Mouse (Mus musculus) heart, embryonic 15.5 days (tissue): ENCODE measurements around the gene Mlc1. TPM values are rescaled to one million over a fixed set of nuclear protein-coding genes. Genes with fewer than 3 reads are reported as not detected.

Experiments used
- ATAC-seq: fragments of 200-750 bp; cut with Nextera tagmentation; replicated peaks from 2 replicates; pipeline ENCODE4 v1.8.0; 2017; ENCODE audit warnings: low read depth, moderate TSS enrichment; ENCODE audit not compliant: insufficient number of reproducible peaks, insufficient read depth, low FRiP score
- H3K27ac ChIP-seq: fragments of 300-500 bp; sonication (generic); 2 replicates; pipeline ENCODE4 v1.5.1; 2015; ENCODE audit warnings: mild to moderate bottlenecking, inconsistent platforms
- H3K27me3 ChIP-seq: fragments of 300-500 bp; sonication (generic); 2 replicates; pipeline ENCODE4 v1.6.1; 2015; ENCODE audit warnings: inconsistent platforms
- H3K36me3 ChIP-seq: fragments of 300-500 bp; sonication (generic); 2 replicates; pipeline ENCODE4 v1.6.1; 2015; ENCODE audit warnings: mild to moderate bottlenecking, inconsistent platforms
- H3K4me1 ChIP-seq: fragments of 300-500 bp; sonication (generic); replicated peaks from 2 replicates; pipeline ENCODE4 v1.6.1; 2015; ENCODE audit warnings: inconsistent platforms
- H3K4me2 ChIP-seq: fragments of 300-500 bp; sonication (generic); 2 replicates; pipeline ENCODE4 v1.6.1; 2015; ENCODE audit warnings: inconsistent platforms, mild to moderate bottlenecking, moderate library complexity
- H3K4me3 ChIP-seq: fragments of 300-500 bp; sonication (generic); 2 replicates; pipeline ENCODE4 v1.5.1; 2015; ENCODE audit warnings: mild to moderate bottlenecking, inconsistent platforms
- H3K9ac ChIP-seq: fragments of 300-500 bp; sonication (generic); 2 replicates; pipeline ENCODE4 v1.6.1; 2015; ENCODE audit warnings: mild to moderate bottlenecking, inconsistent platforms
- H3K9me3 ChIP-seq: fragments of 300-500 bp; sonication (generic); replicated peaks from 2 replicates; pipeline ENCODE4 v1.6.1; 2016; ENCODE audit warnings: inconsistent platforms
- WGBS: fragments of 180-500 bp; shearing (Covaris S2); methylation state at CpG from one replicate; pipeline ENCODE4 v1.1.7; 2015; ENCODE audit warnings: mixed read lengths; 5-methylcytosine and 5-hydroxymethylcytosine counted together
- polyA plus RNA-seq: library from polyadenylated mRNA; unstranded; fragments of >200 nt; fragmentation: Nextera tagmentation; extraction: Ambion mirVana; gene quantifications from 2 replicates; pipeline ENCODE4 v1.2.1, GENCODE M21; 2015

The Mlc1 gene
- polyA plus RNA-seq, 1 experiment from 2014 or later = not detected

DNA sequence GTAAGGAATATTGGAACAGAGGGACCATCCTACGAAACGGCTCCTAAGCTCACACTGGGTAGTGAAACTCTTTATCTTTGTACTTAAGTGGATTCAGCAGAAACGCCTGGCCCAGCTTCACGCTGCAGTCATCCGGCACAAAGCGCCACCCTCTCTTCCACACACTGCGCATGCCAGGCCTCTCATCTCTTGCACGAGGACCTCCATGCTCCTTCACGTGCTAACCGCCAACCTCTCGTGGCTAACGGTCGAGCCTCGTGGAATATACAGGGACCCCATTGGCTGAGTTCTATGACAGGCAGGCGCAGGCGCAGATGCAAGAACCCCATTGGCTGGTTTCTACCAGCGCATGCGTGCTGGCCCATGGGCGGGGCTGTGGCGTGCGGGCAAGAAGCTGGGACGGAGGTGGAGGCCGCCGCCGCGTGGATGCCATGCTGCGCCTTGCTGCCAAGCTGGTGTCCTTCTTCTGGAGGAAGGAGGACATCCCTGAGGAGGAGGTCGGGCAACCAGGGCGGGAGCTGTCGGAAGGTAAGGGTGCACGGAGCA, 3.8 kb upstream of the Mlc1 start, which contains the start of gene Mov10l1:
Mov10l1 (plus strand) TSS at position 376 of the 546 bp plus-strand sequence.
- H3K36me3 ChIP-seq = no peaks in the 10 kb centered on the region
- WGBS = 84% methylated on average over 31 of the region's 31 CpGs
- no peak within 1 kb of the TSS for H3K4me2 ChIP-seq
- no peak within 1 kb of the TSS for H3K9ac ChIP-seq
- H3K4me1 ChIP-seq = no peaks in the 10 kb centered on the region
- no peaks in the 10 kb centered on the region for H3K9me3 ChIP-seq
- no peak for ATAC-seq
- no peak within 1 kb of the TSS for H3K27ac ChIP-seq
- no peaks in the 10 kb centered on the region for H3K27me3 ChIP-seq
- H3K4me3 ChIP-seq = no peak within 1 kb of the TSS

DNA sequence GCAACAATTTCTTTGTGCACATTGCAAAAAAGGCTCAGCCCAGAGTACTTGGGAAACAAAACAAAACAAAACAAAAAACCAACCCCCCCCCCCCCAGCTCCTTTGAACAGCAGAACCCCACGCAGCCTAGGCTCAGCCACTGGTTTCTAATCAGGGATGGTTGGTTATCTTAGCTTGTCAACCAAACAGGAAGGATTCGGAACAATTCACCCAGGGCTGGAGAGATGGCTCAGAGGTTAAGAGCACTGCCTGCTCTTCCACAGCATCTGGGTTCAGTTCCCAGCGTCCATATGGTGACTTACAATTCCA, 285 bp upstream of the Mlc1 start:
- 47% methylated on average over 3 of the region's 3 CpGs for WGBS
- H3K36me3 ChIP-seq = no peaks in the 10 kb centered on the region
- no peak for ATAC-seq
- no peaks in the 10 kb centered on the region for H3K9me3 ChIP-seq
- H3K27ac ChIP-seq = no peak overlapping the region
- no peaks in the 10 kb centered on the region for H3K27me3 ChIP-seq
- no peak overlapping the region for H3K4me3 ChIP-seq
- no peak overlapping the region for H3K9ac ChIP-seq
- H3K4me1 ChIP-seq = no peaks in the 10 kb centered on the region
- no peak overlapping the region for H3K4me2 ChIP-seq

DNA sequence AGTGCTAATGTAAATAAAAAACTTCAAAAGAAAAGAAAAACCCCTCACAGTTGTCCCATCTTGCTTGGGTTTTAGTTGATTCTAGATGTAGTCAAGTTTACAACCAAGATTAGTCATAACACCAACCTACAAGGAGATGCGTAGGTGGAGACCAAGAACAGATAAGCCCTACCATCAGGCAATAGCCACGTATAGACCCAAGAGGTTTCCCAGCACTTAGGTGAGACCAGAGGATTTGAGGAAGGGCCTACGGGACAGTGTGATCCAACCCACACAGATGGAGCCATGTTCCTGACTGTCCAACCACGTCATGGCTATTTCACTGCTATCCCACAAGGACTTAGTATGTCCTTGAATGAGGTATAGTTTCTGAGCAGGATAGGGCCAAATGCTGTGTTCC, 6.5 kb downstream of the Mlc1 start:
- H3K4me2 ChIP-seq = no peak overlapping the region
- ATAC-seq = no peak
- H3K4me3 ChIP-seq = no peak overlapping the region
- H3K27ac ChIP-seq = no peak overlapping the region
- no peaks in the 10 kb centered on the region for H3K9me3 ChIP-seq
- no peaks in the 10 kb centered on the region for H3K36me3 ChIP-seq
- WGBS = 81% methylated on average over 4 of the region's 4 CpGs
- H3K27me3 ChIP-seq = no peaks in the 10 kb centered on the region
- no peaks in the 10 kb centered on the region for H3K4me1 ChIP-seq
- H3K9ac ChIP-seq = no peak overlapping the region

DNA sequence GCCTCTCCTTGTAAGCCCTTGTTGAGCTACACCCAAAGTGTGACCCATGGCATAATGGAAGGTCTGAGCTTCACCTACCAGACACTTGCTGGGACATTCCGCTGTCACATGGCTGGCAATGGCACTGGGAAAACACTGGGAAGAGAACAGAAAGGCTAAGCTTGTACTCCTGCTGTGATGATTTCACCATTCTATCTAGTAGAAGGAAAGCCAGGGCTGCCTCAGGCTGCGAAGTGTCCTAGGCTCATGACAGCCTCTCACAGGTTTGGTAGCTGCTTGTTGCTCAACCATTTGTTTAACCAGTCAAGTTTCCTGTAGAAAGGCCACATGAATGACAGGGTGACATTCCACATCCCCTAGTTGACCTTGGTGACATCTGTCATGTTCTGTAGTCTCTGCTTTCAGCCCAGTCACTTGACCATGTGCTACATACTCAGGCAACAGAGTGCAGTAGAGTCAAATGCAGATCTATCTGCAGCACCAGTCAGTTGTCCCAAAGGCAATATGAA, 14.7 kb downstream of the Mlc1 start:
- Histone ChIP-seq H3K27ac (no peak overlapping the region), H3K4me3 (no peak overlapping the region), H3K9me3 (no peaks in the 10 kb centered on the region), H3K4me1 (no peaks in the 10 kb centered on the region), H3K9ac (no peak overlapping the region), H3K4me2 (no peak overlapping the region), H3K36me3 (no peaks in the 10 kb centered on the region), H3K27me3 (no peaks in the 10 kb centered on the region; the same call in 1 of the 2 replicates)
- ATAC-seq = no peak
- WGBS = 87% methylated on average over 2 of the region's 2 CpGs

DNA sequence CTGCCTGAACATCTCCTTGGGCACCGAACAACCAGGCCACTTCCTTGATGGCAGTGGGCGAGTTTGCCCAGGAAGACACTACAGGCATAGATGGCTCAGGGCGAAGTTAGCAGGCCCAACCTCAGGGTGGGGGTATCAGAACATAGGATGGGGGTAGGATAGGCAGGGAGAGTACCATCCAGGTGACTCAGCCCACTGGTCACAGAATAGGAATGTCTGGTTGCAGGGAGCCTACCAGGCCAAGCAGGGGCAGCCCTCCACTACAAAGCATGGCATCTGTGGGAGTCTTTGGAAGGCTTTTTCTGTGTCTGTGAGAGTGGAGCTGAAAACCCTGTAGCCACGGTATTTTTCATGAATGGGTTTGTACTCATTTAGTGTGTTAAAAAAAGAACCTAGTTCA, 21.3 kb downstream of the Mlc1 start:
- ATAC-seq = no peak
- H3K36me3 ChIP-seq = no peaks in the 10 kb centered on the region
- no peaks in the 10 kb centered on the region for H3K9me3 ChIP-seq
- no peak overlapping the region for H3K4me3 ChIP-seq
- no peak overlapping the region for H3K9ac ChIP-seq
- peaks cover 36% of the 10 kb centered on the region for H3K27me3 ChIP-seq
- no peak overlapping the region for H3K4me2 ChIP-seq
- no peak overlapping the region for H3K27ac ChIP-seq
- H3K4me1 ChIP-seq = peaks cover 8% of the 10 kb centered on the region
- WGBS = 82% methylated on average over 4 of the region's 4 CpGs

DNA sequence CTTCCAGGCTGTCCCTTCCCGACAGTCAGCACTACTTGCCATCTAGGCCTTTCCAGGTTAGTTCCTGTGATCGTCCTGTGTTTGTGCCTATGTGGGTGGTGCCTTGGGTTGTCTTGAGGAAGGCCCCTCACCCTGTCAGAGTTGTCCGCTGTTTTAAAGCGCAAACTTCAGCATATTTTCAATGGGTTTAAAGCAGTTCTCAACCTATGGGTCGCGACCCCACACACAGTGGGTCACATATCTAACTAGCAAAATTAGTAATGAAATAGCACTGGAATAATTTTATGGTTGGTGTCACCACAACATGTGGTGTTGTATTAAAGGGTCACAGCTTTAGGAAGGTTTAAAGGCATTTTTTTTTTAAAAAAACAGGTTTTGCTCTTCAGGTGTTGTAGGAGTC, 23.5 kb downstream of the Mlc1 start:
- no peak for ATAC-seq
- H3K9me3 ChIP-seq = no peaks in the 10 kb centered on the region
- no peaks in the 10 kb centered on the region for H3K36me3 ChIP-seq
- H3K4me3 ChIP-seq = no peak overlapping the region
- H3K4me1 ChIP-seq = peaks cover 8% of the 10 kb centered on the region
- H3K27ac ChIP-seq = no peak overlapping the region
- no peak overlapping the region for H3K4me2 ChIP-seq
- WGBS = 87% methylated on average over 6 of the region's 6 CpGs
- H3K9ac ChIP-seq = no peak overlapping the region
- peaks cover 36% of the 10 kb centered on the region for H3K27me3 ChIP-seq

DNA sequence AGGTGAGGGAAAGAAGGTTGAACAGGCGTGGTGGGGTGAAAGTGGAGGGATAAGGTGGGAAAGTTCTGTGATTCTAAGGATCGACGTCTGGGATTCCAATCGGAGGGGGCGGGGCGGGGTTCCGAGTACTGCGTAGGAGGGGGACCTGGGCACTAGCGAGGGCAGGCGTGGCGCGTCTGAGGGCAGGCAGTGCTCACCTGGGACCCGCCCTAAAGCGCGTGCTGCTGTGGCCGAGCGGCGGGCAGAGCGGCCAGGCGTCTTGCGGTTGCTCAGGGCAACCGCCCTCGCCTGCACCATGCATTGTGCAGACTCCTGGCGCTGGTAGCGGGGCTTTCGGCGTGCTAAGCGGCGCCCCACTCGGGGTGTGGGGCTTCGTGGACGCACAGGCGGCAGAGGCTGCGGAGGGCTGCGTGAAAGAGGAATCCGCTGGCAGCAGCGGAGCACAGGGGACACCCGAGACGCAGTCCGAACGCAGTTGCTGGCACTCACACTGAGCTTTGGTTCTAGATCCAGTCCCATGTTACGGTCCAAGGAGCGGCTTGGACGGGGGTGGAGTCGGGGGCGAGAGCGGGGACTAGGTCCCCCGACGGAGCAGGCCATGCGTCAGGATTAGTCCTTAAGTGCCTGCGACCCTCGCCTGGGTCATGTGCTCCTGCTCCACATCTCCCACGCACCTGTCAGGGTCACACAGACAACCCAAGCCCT, 24.3 kb downstream of the Mlc1 start, which contains the start of gene Ttll8:
Ttll8 (minus strand) TSS at position 51 of the 705 bp plus-strand sequence.
- peak within 1 kb of the TSS; percentile 51 for H3K9ac ChIP-seq
- WGBS = 3% methylated on average over 53 of the region's 53 CpGs
- peak; percentile 70 for ATAC-seq
- H3K27ac ChIP-seq = no peak within 1 kb of the TSS
- H3K4me1 ChIP-seq = peaks cover 8% of the 10 kb centered on the region
- H3K9me3 ChIP-seq = no peaks in the 10 kb centered on the region
- H3K27me3 ChIP-seq = peaks cover 36% of the 10 kb centered on the region
- no peaks in the 10 kb centered on the region for H3K36me3 ChIP-seq
- peak within 1 kb of the TSS; percentile 50 for H3K4me3 ChIP-seq
- peak within 1 kb of the TSS; percentile 94 for H3K4me2 ChIP-seq

DNA sequence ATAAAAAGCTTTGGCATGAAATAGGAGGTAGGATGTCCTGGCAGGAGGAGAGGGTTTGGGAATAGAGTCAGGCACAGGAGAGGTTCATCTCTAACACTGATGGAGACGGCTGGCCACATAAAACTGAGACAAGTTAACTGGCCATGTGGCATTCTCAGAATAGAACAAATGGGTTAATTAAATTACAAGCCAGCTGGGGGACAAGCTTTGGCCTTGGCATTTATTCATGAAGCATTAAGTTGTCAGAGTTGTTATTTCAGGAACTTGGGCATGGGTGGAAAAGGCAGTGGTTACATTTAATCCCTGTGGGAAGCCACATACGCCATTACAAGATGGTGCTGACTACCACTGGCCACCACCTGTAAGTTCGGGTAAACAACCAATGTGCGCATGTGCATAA, 27.6 kb downstream of the Mlc1 start:
- WGBS = 84% methylated on average over 4 of the region's 4 CpGs
- no peak for ATAC-seq
- Histone ChIP-seq H3K9ac (no peak overlapping the region), H3K27me3 (peaks cover 30% of the 10 kb centered on the region), H3K4me1 (peaks cover 8% of the 10 kb centered on the region), H3K36me3 (no peaks in the 10 kb centered on the region), H3K27ac (no peak overlapping the region), H3K4me3 (no peak overlapping the region), H3K9me3 (no peaks in the 10 kb centered on the region), H3K4me2 (no peak overlapping the region)

DNA sequence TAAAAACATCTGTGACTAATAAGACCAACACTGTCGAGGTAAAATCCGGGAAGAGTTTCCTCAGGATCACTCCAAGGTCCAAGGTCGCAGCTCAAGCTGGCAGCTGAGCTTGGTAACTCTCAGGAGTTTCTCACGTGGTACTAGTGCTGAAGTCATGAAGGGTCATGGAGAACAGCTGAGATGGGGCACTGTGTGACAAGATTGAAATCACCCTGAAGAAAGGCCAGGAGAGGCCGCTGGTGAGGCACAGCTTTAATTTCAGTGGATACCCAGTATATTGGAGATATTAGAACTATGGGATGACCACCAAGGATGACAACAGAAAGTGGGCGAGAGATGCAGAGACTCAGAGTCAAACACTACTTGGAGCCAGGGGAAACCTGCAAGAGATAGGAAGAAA, 32.0 kb downstream of the Mlc1 start:
- 58% methylated on average over 6 of the region's 6 CpGs for WGBS

DNA sequence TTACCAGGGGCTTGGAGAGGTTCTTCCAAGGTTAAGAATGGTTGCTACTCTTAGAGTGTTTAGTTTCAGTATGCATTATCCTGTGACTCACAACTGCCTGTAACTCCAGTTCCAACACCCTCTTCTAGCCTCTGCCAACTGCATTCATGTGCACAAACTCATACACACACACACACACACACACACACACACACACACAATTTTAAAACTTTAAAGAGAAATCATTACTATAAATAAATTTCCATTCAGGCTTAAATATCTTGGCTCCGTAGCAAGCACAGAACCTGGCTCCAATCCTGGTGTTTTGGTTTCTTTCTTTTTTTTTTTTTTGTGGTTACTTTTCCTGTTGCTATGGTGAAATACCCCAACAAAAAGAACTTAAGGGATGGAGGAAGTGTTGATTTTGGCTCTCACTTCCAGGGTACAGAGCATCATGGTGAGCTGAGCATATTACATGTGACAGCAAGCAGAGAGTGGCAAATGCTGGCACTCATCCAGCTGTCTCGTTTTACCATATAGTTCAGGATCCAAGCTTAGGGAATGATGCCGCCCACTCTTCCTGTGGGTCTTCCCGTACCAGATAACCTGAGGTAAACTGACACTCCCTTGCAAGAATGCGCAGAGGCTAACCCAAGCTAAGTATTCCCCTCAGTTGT, 34.8 kb downstream of the Mlc1 start:
- no peak for ATAC-seq
- no peaks in the 10 kb centered on the region for H3K36me3 ChIP-seq
- H3K9me3 ChIP-seq = no peaks in the 10 kb centered on the region
- no peak overlapping the region for H3K4me2 ChIP-seq
- no peak overlapping the region for H3K9ac ChIP-seq
- no peak overlapping the region for H3K4me3 ChIP-seq
- H3K4me1 ChIP-seq = peaks cover 4% of the 10 kb centered on the region; the same call in 1 of the 2 replicates
- 64% methylated on average over 5 of the region's 5 CpGs for WGBS
- H3K27ac ChIP-seq = peak overlapping the region; percentile 16; the same call in 1 of the 2 replicates
- no peaks in the 10 kb centered on the region for H3K27me3 ChIP-seq

More for the DNA sequence above, 32.0 kb downstream of the Mlc1 start:
- ATAC-seq = no peak
- H3K4me1 ChIP-seq = peaks cover 4% of the 10 kb centered on the region; the same call in 1 of the 2 replicates
- H3K4me3 ChIP-seq = no peak overlapping the region
- H3K4me2 ChIP-seq = no peak overlapping the region
- no peaks in the 10 kb centered on the region for H3K36me3 ChIP-seq
- H3K27me3 ChIP-seq = no peaks in the 10 kb centered on the region
- H3K27ac ChIP-seq = no peak overlapping the region
- no peaks in the 10 kb centered on the region for H3K9me3 ChIP-seq
- H3K9ac ChIP-seq = no peak overlapping the region

DNA sequence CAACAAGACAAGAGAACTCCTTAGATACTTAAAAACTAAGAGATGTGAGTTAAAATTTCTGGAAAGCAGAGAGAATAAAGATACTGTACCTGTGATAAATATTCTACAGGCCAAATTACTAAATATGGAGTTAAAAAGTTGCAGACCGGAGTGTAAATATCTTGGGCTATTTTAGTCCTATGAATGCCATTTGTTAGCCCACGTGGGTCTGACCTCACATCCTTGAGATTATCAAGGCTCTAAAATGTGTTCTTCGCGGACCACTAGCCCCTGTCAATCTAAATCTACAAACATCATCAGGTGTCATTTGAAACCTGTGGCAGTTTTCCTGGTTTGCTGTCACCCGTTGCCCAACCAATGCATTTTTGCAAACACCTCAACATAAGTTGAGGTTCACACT, 36.0 kb downstream of the Mlc1 start:
- peak overlapping the region; percentile 16; the same call in 1 of the 2 replicates for H3K27ac ChIP-seq
- ATAC-seq = no peak
- no peak overlapping the region for H3K9ac ChIP-seq
- H3K27me3 ChIP-seq = no peaks in the 10 kb centered on the region
- WGBS = 29% methylated on average over 5 of the region's 5 CpGs
- H3K36me3 ChIP-seq = no peaks in the 10 kb centered on the region
- no peak overlapping the region for H3K4me2 ChIP-seq
- H3K4me1 ChIP-seq = peaks cover 4% of the 10 kb centered on the region; the same call in 1 of the 2 replicates
- no peak overlapping the region for H3K4me3 ChIP-seq
- H3K9me3 ChIP-seq = no peaks in the 10 kb centered on the region
